Comparison of ENCODE assay signal across 30 mouse cellular contexts in the genomic region with DNA sequence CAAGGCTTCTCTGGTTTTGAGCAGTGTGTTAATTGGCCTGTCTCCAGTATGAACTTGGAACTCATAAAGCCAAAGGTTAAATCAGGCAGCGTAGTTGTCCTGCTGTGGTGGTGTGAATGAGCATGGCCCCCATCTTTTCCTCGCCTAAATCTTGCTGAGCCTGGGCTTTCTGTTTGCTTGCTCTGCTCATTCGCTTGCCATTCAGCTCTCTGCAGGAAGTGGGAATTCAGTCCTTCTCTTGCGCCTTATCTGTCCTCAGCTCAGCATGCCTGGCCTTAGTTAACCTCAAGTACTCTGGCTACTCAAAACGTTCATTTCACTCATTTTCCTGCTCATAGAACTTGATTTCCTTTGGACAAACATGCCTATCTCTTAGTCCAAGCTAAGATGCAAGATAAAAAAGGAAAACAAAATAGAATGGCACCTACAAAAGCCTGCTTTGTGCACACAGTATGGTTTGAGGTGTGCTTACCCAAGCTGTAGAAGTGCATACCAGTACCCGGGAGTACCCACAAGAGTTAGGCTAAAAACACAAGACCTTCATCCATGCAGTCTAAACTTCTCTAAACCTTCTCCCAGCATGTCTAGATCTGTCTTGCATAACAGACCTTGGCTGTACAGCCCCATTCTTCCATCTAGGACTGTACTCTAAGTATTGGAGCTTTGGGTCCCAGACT.
DNase-seq lines count a peak whose midpoint lies in the region; ATAC-seq and TF ChIP-seq lines count a peak whose summit lies in the region.
"Had no signal": no experiment of that assay in that cellular context is flagged by ENCODE, and none has a peak within 500 bp of the region (broad histone marks: within the 10 kb centered on the region; RNA-seq: fewer than 3 reads in every experiment).

No protein-coding gene starts in this region.

- 49% methylated on average over 6 of the region's 6 CpGs for WGBS in heart, embryonic 10.5 days
- 47% methylated on average over 6 of the region's 6 CpGs for WGBS in lung, postnatal 0 days
- 80% methylated on average over 6 of the region's 6 CpGs for WGBS in midbrain, embryonic 13.5 days

- no peak overlapping the region for H3K27ac ChIP-seq in heart, embryonic 10.5 days
- no peak overlapping the region for H3K27ac ChIP-seq in lung, postnatal 0 days (ENCODE audit: low read length)
- H3K27ac ChIP-seq in midbrain, embryonic 13.5 days, result no peak overlapping the region
- H3K27ac ChIP-seq: embryonic facial prominence, embryonic 12.5 days; forebrain, embryonic 10.5 days; forebrain, embryonic 15.5 days; hindbrain, embryonic 10.5 days; hindbrain, embryonic 15.5 days; limb, embryonic 10.5 days; limb, embryonic 15.5 days; liver, embryonic 15.5 days; midbrain, embryonic 12.5 days; neural tube, embryonic 13.5 days had no signal

- peak; percentile 87 for ATAC-seq in lung, postnatal 0 days
- peak; percentile 56; the same call in 1 of the 2 replicates for ATAC-seq in common myeloid progenitor, adult 5-6 weeks (replicated peaks; ENCODE audit: low read depth, poor library complexity, severe bottlenecking)
- no peak for ATAC-seq in midbrain, embryonic 13.5 days
- ATAC-seq: inflammation-experienced regulatory T-cells, adult 6 months; Patski had no signal

- no peak overlapping the region for H3K4me2 ChIP-seq in lung, postnatal 0 days (replicated peaks; ENCODE audit: low read depth, low read length)
- H3K4me2 ChIP-seq in midbrain, embryonic 13.5 days (replicated peaks), result no peak overlapping the region
- H3K4me2 ChIP-seq: embryonic facial prominence, embryonic 12.5 days; forebrain, embryonic 15.5 days; hindbrain, embryonic 15.5 days; limb, embryonic 15.5 days; liver, embryonic 15.5 days; midbrain, embryonic 12.5 days; neural tube, embryonic 13.5 days had no signal

- H3K36me3 ChIP-seq in heart, embryonic 10.5 days, result peaks cover 15% of the 10 kb centered on the region; the same call in 1 of the 2 replicates
- no peaks in the 10 kb centered on the region for H3K36me3 ChIP-seq in lung, postnatal 0 days (ENCODE audit: insufficient read depth, low read length)
- peaks cover 32% of the 10 kb centered on the region for H3K36me3 ChIP-seq in midbrain, embryonic 13.5 days

- H3K27me3 ChIP-seq in heart, embryonic 10.5 days (ENCODE audit: insufficient read depth, poor library complexity, severe bottlenecking), result no peaks in the 10 kb centered on the region
- no peaks in the 10 kb centered on the region for H3K27me3 ChIP-seq in lung, postnatal 0 days (replicated peaks; ENCODE audit: insufficient read depth, low read length)
- no peaks in the 10 kb centered on the region for H3K27me3 ChIP-seq in midbrain, embryonic 13.5 days
- H3K27me3 ChIP-seq: embryonic facial prominence, embryonic 12.5 days; forebrain, embryonic 15.5 days; hindbrain, embryonic 15.5 days; limb, embryonic 15.5 days; liver, embryonic 15.5 days; midbrain, embryonic 12.5 days; neural tube, embryonic 13.5 days; Patski had no signal

- TF ChIP-seq EP300 in lung, postnatal 0 days (IDR thresholded peaks at IDR 0.05), result peak; percentile 77

- TF ChIP-seq CTCF in lung, postnatal 0 days (IDR thresholded peaks at IDR 0.05), result no peak

- no peak overlapping the region for H3K9ac ChIP-seq in lung, postnatal 0 days (replicated peaks; ENCODE audit: low read depth)
- no peak overlapping the region for H3K9ac ChIP-seq in midbrain, embryonic 13.5 days (replicated peaks)
- H3K9ac ChIP-seq: embryonic facial prominence, embryonic 12.5 days; forebrain, embryonic 15.5 days; hindbrain, embryonic 15.5 days; limb, embryonic 15.5 days; liver, embryonic 15.5 days; midbrain, embryonic 12.5 days; neural tube, embryonic 13.5 days had no signal

- H3K4me3 ChIP-seq in heart, embryonic 10.5 days, result no peak overlapping the region
- no peak overlapping the region for H3K4me3 ChIP-seq in lung, postnatal 0 days (ENCODE audit: low read depth, low read length)
- no peak overlapping the region for H3K4me3 ChIP-seq in midbrain, embryonic 13.5 days (replicated peaks)
- H3K4me3 ChIP-seq: embryonic facial prominence, embryonic 12.5 days; forebrain, embryonic 10.5 days; forebrain, embryonic 15.5 days; hindbrain, embryonic 10.5 days; hindbrain, embryonic 15.5 days; limb, embryonic 10.5 days; limb, embryonic 15.5 days; liver, embryonic 15.5 days; midbrain, embryonic 12.5 days; neural tube, embryonic 13.5 days had no signal

- H3K9me3 ChIP-seq in heart, embryonic 10.5 days, result no peaks in the 10 kb centered on the region
- H3K9me3 ChIP-seq in lung, postnatal 0 days (ENCODE audit: low read length), result no peaks in the 10 kb centered on the region
- H3K9me3 ChIP-seq in midbrain, embryonic 13.5 days, result no peaks in the 10 kb centered on the region
- H3K9me3 ChIP-seq: embryonic facial prominence, embryonic 12.5 days; forebrain, embryonic 10.5 days; forebrain, embryonic 15.5 days; G1E; hindbrain, embryonic 10.5 days; hindbrain, embryonic 15.5 days; limb, embryonic 10.5 days; limb, embryonic 15.5 days; liver, embryonic 15.5 days; midbrain, embryonic 12.5 days; neural tube, embryonic 13.5 days had no signal

- H3K4me1 ChIP-seq in heart, embryonic 10.5 days, result peaks cover 25% of the 10 kb centered on the region
- peaks cover 5% of the 10 kb centered on the region; the same call in 1 of the 2 replicates for H3K4me1 ChIP-seq in lung, postnatal 0 days (ENCODE audit: insufficient read depth, low read depth, low read length)
- no peaks in the 10 kb centered on the region for H3K4me1 ChIP-seq in midbrain, embryonic 13.5 days (replicated peaks)
- H3K4me1 ChIP-seq: embryonic facial prominence, embryonic 12.5 days; forebrain, embryonic 15.5 days; hindbrain, embryonic 10.5 days; hindbrain, embryonic 15.5 days; limb, embryonic 10.5 days; limb, embryonic 15.5 days; liver, embryonic 15.5 days; midbrain, embryonic 12.5 days; neural tube, embryonic 13.5 days had no signal

- peak; percentile 75 for DNase-seq in heart, embryonic 10.5 days (ENCODE audit: low spot score)
- no peak for DNase-seq in heart, adult 18-20 months
- DNase-seq in kidney, postnatal 36 days, result peak; percentile 16 to 37
- DNase-seq in kidney, postnatal 4 days, result no peak
- DNase-seq in lung, postnatal 0 days (ENCODE audit: low spot score), result peak; percentile 44
- no peak for DNase-seq in lung, postnatal 14 days
- DNase-seq: adrenal gland, postnatal 14 days; cerebellum, adult 11 months; cerebellum, adult 9-10 months; cerebellum, postnatal 36 days; embryo, embryonic 11 days; heart, postnatal 14 days; layer of hippocampus, adult 9-11 months; thymus, adult 18-20 months; thymus, postnatal 36 days had no signal

Comparison
In these comparisons a context has a peak if more than half of its experiments do, and no peak if none do; other contexts are left out.
1. DNase-seq: peak in heart, embryonic 10.5 days (single experiment), kidney, postnatal 36 days (2 of 2) and lung, postnatal 0 days (single experiment); none in heart, adult 18-20 months (0 of 2), kidney, postnatal 4 days (0 of 2) and lung, postnatal 14 days (single experiment).